Mouse (Mus musculus): Measurements from ENCODE around the gene Abtb2.

DNA sequence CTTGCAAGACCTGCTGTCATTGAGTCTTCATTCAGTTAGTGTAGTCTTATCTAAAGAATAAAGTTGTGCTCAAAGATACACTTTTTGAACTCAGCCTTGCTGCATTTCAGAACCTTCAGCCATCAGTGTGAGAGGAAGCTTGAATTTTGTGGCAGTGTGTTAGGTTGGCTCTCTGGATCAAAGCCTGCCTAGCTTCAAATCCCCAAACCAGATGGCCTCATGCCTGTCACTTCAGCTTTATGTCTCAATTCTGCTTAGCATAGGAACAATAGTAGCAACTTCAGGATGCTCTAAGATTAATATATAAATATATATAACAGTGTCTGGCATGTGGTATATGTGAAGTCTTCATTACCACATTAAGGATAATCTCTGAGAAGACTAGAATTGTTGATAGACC lies 121.8 kb downstream of the Abtb2 start:
- TF ChIP-seq CTCF (IDR thresholded peaks at IDR 0.05; ENCODE audit: low read depth) (no peak), EP300 (IDR thresholded peaks at IDR 0.05; ENCODE audit: low read depth) (no peak)
